Mouse (Mus musculus): ENCODE data around the gene D930007J09Rik. TPM values are rescaled to one million over a fixed set of nuclear protein-coding genes. Genes with fewer than 3 reads are reported as not detected.

D930007J09Rik gene
- 1 to 10 TPM in 1 of 2 experiments, not detected in 1; 2.7 TPM for total RNA-seq (2021)

- DNase-seq (ENCODE audit: extremely low spot score in 1 of 2, low spot score in 1 of 2), result peak; percentile 39 to 54
Measured at GRCm38 (mm10) chr13:32802259-32803081, at the start of gene D930007J09Rik. D930007J09Rik (minus strand) TSS chr13:32802849.

GRCm38 (mm10) chr13:32851967-32852366, 49.3 kb upstream of the D930007J09Rik start:
- peak in 1 of 2 experiments; percentile 49 for DNase-seq (ENCODE audit: extremely low spot score in 1 of 2, low spot score in 1 of 2)

GRCm38 (mm10) chr13:32850668-32851404, 48.2 kb upstream of the D930007J09Rik start, which contains the start of gene Serpinb1a:
Serpinb1a (minus strand) TSS chr13:32851185.
- DNase-seq (ENCODE audit: extremely low spot score in 1 of 2, low spot score in 1 of 2), result no peak

- no peak for DNase-seq (ENCODE audit: extremely low spot score in 1 of 2, low spot score in 1 of 2)
Measured at GRCm38 (mm10) chr13:32850156-32850555, 47.5 kb upstream of the D930007J09Rik start.

- DNase-seq (ENCODE audit: extremely low spot score in 1 of 2, low spot score in 1 of 2), result no peak
Measured at GRCm38 (mm10) chr13:32849531-32850123, 47.0 kb upstream of the D930007J09Rik start.

GRCm38 (mm10) chr13:32849092-32849491, 46.4 kb upstream of the D930007J09Rik start:
- DNase-seq (ENCODE audit: extremely low spot score in 1 of 2, low spot score in 1 of 2), result no peak

GRCm38 (mm10) chr13:32846221-32846620, 43.6 kb upstream of the D930007J09Rik start:
- DNase-seq (ENCODE audit: extremely low spot score in 1 of 2, low spot score in 1 of 2), result no peak

GRCm38 (mm10) chr13:32841349-32841748, 38.7 kb upstream of the D930007J09Rik start:
- no peak for DNase-seq (ENCODE audit: extremely low spot score in 1 of 2, low spot score in 1 of 2)

GRCm38 (mm10) chr13:32839314-32839713, 36.7 kb upstream of the D930007J09Rik start:
- no peak for DNase-seq (ENCODE audit: extremely low spot score in 1 of 2, low spot score in 1 of 2)

GRCm38 (mm10) chr13:32834513-32834912, 31.9 kb upstream of the D930007J09Rik start:
- no peak for DNase-seq (ENCODE audit: extremely low spot score in 1 of 2, low spot score in 1 of 2)

GRCm38 (mm10) chr13:32833237-32833636, 30.6 kb upstream of the D930007J09Rik start:
- DNase-seq (ENCODE audit: extremely low spot score in 1 of 2, low spot score in 1 of 2), result no peak

- no peak for DNase-seq (ENCODE audit: extremely low spot score in 1 of 2, low spot score in 1 of 2)
Measured at GRCm38 (mm10) chr13:32832776-32833175, 30.1 kb upstream of the D930007J09Rik start.

GRCm38 (mm10) chr13:32831505-32832273, 29.0 kb upstream of the D930007J09Rik start:
- DNase-seq (ENCODE audit: extremely low spot score in 1 of 2, low spot score in 1 of 2), result no peak

- no peak for DNase-seq (ENCODE audit: extremely low spot score in 1 of 2, low spot score in 1 of 2)
Measured at GRCm38 (mm10) chr13:32828886-32829285, 26.2 kb upstream of the D930007J09Rik start.

- peak in 1 of 2 experiments; percentile 73 for DNase-seq (ENCODE audit: extremely low spot score in 1 of 2, low spot score in 1 of 2)
Measured at GRCm38 (mm10) chr13:32827951-32828350, 25.3 kb upstream of the D930007J09Rik start.

GRCm38 (mm10) chr13:32827111-32827822, 24.6 kb upstream of the D930007J09Rik start:
- no peak for DNase-seq (ENCODE audit: extremely low spot score in 1 of 2, low spot score in 1 of 2)

- no peak for DNase-seq (ENCODE audit: extremely low spot score in 1 of 2, low spot score in 1 of 2)
Measured at GRCm38 (mm10) chr13:32825546-32825945, 22.9 kb upstream of the D930007J09Rik start.

- DNase-seq (ENCODE audit: extremely low spot score in 1 of 2, low spot score in 1 of 2), result no peak
Measured at GRCm38 (mm10) chr13:32824377-32825330, 22.0 kb upstream of the D930007J09Rik start.
